Mouse (Mus musculus) bone marrow, adult 2 months (tissue): ENCODE data around the gene Gm10842.

ENCODE experiments used
- CTCF ChIP-seq: fragments of 200-500 bp; IDR thresholded peaks from 2 replicates; pipeline ENCODE4 v1.5.1; 2011; ENCODE audit warnings: low read length, control low read depth; ENCODE audit not compliant: control insufficient read depth, insufficient read depth
- POLR2A ChIP-seq: fragments of 200-500 bp; IDR thresholded peaks from 2 replicates; pipeline ENCODE4 v1.6.1; 2011; ENCODE audit warnings: low read depth, mild to moderate bottlenecking, control low read depth, low read length, borderline replicate concordance; ENCODE audit not compliant: control insufficient read depth

DNA sequence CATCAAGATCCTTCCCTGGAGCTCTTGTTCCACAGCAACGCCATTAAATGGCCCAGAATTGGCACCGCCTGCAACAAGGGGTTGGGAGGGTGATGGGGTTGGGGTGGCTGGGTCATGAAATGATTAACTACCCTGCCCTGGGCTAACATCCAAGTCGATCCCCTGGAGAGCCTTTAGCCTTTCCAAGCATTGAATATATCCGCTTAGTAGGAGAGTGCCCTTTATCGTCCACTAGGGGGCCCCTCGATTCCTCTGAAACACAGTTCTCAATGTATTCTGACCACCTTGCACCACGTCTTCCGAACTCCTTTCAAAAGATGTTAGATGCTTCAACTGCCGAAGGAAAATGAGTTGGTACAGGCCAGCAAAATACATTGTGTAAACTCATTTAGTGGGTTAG lies 22.7 kb upstream of the Gm10842 start:
- peak; percentile 27; the same call in 1 of the 2 replicates for TF ChIP-seq CTCF
- no peak for TF ChIP-seq POLR2A
